Mouse (Mus musculus): ENCODE measurements around the gene Ly6g5b.
"Not testable (repeated sequence)": the region's sequence is repeated elsewhere in the genome, so short reads cannot be mapped to it uniquely, and the experiment has no call there.

The Ly6g5b gene

DNA sequence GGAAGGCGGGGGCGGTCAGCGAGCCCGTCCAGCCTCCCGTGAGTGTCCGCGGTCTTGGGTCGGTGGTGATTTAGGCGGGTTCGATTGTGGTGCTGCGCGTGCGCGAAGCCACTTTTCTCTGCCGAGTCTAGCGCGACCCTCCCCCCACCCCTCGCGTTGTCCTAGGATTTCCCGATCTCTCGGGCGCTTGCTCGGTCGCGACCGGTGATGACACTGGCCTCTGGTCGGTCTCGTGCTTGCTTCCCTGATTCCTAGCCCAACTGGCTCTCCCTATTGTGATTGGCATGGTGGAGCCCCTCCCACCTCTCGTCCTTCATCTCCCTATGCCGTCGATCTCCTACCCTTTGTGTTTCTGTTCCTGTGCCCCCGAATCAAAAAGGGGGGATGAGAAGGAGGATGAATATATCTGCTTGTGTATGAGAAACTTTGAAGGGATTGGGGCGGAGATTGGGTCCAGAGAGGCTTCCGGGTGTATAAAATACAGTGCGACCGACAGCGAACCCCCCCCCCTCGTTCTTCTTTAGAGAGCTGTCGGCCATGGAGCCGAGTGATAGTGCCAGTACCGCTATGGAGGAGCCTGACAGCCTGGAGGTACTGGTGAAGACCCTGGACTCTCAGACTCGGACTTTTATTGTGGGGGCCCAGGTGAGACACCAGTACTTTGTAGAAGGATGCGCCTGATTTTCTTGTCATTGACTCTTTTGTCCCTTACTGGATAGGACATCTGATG lies 20.5 kb upstream of the Ly6g5b start:
- DNase-seq, result no peak

DNA sequence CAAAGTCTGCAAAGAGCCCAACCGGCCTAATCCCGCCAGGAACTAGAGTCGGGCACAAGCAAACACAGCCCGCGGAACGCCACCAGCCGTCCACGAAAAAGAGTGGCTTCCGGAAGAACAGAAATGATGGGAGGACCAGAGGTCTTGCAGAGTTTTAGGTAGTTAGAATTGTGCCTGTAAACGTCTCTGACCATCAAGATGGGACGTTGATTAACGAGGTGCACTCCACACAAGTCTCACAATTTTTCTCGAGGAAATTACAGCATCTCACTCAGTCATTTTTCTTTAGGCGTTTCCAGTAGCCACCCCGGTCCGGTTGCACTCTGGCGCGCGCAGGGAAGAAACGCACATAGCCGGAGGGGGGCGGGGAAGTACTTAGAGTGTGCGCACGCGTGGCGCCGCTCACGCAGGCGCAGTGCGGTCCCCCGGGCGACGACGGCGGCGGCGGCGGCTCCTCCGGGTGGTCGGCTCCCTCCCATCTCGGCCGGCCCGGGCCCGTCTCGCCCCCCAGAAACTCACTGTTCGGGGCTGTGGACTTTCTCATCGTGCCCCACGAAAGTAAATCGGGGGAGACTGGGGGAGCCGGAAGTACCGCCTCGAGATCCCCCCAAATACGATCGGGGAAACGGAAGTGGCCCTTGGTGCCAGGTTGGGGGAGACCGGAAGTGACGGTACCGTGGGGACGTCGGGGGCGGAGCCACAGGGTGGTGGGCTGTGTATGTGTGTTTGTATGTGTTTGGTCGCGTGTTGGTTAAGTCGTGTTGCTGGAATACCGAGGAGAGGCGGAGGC lies 19.8 kb upstream of the Ly6g5b start, which contains the start of gene Bag6:
Gene Bag6, plus strand, starts transcription at position 378 of the 790 bp plus-strand sequence.
- DNase-seq, result peak; percentile 95

DNA sequence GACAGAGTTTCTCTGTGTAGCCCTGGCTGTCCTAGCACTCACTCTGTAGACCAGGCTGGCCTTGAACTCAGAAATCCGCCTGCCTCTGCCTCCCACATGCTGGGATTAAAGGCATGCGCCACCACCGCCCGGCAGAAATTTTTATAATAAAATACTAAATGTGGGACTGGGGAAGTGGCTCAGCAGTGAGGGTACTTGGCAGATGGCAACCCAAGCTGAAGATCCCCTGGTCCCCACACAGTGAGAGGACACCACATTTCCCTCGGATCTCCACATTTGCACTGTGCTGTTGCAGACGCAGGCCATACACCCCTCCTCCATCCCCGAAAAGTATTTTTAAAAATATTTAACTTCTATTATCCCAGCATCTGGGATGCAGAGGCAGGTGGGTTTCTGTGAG lies 18.3 kb upstream of the Ly6g5b start:
- no peak for DNase-seq

DNA sequence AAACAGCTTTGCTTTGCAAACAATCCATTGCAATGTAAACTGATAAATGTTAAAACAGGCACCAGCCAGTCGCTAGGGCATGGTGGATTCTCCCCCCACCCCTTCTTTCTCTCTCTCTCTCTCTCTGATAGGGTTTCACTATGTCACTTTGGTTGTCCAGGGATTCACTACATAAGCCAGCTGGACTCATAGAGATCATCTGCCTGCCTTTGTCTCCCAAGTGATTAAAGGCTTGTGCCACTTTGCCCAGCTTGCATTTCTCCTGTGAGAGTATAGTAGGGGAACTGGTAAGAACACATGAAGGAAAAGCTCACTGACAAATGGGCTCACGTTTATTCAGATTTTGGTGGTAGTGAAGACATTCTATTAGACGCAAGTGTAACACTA lies 16.9 kb upstream of the Ly6g5b start:
- no peak for DNase-seq

DNA sequence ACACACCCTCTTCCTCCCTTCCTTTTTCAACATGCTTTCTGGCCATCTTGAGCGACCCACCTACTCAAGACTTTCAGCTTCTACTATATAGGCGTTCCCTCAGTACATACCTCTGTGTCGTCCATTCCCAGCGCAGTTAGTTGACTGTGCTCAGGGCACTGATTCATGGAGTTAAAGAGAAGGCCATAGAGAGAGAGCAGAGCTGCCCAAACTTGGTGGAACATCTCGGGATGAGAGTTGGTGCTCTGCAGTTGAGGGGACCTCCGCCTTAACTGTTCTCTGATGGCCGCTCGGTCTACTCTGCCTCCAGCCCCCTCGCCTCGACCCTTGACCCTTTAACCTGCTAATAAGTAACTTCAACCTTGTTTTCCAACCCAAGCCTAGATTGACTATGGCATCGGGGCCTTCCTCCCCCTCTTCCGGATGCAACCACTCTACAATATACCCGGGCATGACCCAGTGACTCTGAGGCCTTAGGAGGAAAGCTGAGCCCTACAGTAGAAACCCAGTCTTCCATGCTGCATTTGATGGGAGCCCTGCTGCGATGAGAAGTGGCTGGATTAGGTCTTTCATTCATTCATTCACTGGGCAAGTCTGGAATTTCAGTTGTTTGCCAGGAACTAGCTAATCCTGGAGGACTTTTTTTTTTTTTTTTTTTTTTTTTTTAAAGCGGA lies 16.4 kb upstream of the Ly6g5b start, which contains the start of gene Apom:
Gene Apom, minus strand, starts transcription at position 551 of the 674 bp plus-strand sequence.
- no peak for DNase-seq

DNA sequence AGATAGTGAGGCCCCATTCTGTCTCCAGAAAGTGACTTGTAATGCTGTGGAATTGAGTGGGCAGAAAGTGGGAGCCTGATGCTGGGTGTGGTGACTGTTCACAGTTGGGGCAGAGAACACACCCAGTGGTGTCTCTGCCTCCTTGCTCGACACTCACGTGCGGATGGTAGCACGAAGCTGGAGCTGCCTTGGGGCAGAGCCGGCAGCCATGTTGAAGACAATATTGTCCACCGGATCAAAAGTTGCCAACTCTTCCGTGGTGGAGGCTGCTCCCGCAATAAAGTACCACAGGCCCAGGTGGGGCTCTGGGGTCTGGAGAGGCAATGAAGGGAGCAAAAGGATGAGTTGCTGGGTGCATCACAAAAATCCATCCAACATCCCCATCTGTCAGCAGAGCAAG lies 15.8 kb upstream of the Ly6g5b start:
- DNase-seq, result no peak

DNA sequence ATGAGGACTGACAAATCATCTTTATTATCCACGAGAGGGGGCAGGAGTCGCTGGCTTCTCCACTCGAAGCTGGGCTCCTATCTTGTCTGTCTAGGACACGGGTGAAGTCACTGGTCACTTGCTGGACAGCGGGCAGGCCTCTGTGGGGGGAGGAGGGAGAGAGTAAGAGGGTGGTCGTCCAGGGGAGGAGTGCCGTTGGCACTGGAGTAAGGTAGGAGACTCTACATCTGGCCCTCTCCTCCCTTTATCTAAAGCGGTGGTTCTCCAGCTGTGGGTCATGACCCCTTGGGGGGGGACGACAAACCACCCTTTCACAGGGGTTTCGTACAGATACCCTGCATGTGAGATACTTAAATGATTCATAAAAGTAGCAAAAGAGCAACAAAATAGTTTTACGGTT lies 13.8 kb upstream of the Ly6g5b start:
- DNase-seq, result no peak

DNA sequence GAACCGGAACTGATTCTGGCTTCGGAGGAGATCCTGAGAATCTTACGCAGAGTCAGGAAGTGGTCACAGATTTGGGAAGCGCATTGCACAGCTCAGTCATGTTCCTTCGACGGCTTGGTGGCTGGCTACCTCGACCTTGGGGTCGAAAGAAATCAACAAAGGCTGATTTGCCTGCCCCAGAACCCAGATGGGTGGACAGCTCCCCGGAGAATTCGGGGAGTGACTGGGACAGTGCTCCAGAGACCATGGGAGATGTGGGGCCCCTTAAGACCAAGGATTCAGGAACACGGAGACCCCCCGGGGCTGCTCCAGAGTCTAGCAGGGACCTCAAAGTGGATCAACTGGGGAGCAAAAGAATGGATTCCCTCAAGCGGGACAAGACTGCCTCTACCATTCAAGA lies 11.8 kb upstream of the Ly6g5b start:
- no peak for DNase-seq

DNA sequence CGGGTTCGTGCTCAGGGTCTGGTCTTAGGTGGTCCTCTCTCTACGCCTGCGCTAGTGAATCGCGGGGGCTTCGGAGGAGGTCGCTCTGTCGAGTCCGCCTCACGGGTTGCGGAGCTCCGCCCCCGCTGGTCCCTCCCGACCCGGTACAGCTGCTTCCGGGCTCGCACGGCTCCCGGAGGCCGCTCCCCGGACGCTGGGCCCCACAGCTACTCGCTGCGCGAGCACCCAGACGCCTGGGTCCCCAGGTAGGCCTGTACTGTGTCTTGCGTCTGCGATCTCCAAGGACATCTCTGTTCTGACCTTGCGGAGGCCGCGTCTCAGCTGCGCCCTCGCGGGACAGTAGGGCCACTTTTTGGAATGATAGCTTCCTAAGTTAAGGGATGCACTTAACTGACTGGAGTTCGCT lies 11.0 kb upstream of the Ly6g5b start, which contains the start of gene D17H6S53E:
Gene D17H6S53E, plus strand, starts transcription at position 168 of the 406 bp plus-strand sequence.
- DNase-seq, result peak; percentile 78

DNA sequence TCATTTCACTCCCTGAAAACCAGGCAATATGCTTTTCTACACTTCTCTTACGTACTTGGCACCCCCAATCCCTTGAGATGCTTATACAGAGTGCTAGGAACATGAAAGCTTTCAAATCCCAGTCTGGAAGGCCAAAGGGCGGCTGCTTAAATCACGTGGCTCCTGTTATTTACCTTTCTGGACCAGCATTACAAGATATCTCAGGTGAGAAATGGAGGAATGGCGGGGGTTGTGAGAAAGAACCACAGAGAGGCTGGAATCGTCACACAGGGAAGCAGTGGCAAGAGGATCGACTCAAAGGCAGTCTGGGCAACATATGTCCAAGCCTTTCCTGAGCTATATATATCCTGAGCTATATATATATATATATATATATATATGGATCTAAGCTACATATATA lies 10.3 kb upstream of the Ly6g5b start:
- no peak for DNase-seq

DNA sequence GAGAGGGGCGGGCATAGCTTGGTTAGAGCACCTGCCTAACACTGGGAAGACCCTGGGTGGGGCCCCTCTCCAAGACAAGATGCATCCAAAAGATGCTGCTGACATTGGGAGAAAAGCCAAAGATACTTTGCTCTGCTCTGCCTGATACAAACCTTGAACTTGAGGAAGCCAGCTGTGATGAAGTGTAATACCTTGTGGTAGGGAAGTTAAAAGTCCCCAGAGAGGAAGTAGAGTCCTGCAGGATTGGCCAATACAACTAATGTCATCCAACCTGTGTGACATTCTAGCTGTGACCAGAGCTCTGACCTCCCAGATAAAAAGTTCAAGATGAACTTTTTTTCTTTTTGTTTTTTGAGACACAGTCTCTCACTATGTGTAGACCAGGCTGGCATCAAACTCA lies 9.9 kb upstream of the Ly6g5b start:
- no peak for DNase-seq

DNA sequence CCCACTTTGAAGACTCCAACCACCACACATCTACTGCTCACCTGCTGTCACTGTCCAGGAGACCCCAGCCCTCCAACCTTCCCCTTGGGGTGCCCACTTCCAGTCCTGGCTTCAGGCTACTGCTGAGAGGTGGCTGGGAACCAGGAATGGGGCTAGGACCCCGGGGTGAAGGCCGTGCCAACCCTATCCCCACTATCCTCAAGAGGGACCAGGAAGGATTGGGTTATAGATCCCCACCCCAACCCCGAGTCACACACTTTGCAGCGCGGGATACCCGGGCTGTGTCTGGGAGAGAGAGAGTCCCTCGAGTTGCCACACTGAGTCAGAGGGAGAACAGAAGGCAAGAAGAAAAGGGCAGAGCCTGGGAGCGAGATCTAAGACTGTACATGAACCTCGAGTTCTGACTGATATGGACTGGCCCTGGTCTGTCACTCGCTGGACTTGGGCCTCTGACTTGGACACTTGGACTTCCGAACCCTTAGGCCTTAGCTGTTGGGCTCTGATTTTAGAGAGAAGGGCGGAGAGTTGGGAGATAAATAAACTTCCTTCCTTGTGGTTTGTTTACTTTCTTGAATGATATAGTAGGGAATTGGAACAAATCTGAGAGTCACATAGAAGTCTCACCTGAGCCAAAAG lies 9.2 kb upstream of the Ly6g5b start:
- DNase-seq, result not testable (repeated sequence)

DNA sequence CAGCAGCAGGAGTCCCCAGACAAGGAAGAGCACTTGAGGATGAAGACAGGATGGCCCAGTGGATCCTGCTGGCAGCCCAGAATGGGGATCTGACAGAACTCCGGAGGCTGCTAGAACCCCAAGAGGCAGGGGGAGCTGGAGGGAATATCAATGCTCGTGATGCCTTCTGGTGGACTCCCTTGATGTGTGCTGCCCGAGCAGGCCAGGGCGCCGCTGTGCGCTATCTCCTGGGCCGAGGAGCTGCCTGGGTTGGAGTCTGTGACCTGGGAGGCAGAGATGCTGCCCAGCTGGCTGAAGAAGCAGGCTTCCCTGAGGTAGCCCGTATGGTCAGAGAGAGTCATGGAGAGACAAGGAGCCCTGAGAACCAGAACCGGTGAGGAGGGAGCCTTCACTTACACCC lies 8.1 kb upstream of the Ly6g5b start:
- not testable (repeated sequence) for DNase-seq

DNA sequence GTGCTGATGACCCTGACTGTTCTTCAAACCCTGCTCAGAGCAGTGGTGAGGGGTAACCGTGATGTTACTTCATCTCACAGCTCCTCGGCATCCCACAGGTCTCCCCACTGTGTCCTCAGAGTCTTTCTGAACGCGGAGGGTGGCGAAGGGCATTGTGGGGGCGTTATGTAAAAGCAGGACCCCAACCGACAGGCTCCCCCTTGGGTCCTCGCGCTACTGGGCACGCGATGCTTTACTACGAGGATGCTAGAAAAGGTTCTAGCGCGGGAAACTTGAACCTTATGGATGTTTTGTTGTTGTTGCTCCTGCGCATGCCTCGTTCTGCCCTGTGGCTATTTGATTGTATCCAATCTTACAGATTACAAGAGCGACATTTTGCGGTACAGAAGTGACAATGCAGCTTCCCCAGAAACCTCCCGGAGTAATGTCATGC lies 6.7 kb upstream of the Ly6g5b start, which contains the start of gene Csnk2b:
Gene Csnk2b, minus strand, starts transcription at position 183 of the 433 bp plus-strand sequence.
- DNase-seq, result peak; percentile 51

DNA sequence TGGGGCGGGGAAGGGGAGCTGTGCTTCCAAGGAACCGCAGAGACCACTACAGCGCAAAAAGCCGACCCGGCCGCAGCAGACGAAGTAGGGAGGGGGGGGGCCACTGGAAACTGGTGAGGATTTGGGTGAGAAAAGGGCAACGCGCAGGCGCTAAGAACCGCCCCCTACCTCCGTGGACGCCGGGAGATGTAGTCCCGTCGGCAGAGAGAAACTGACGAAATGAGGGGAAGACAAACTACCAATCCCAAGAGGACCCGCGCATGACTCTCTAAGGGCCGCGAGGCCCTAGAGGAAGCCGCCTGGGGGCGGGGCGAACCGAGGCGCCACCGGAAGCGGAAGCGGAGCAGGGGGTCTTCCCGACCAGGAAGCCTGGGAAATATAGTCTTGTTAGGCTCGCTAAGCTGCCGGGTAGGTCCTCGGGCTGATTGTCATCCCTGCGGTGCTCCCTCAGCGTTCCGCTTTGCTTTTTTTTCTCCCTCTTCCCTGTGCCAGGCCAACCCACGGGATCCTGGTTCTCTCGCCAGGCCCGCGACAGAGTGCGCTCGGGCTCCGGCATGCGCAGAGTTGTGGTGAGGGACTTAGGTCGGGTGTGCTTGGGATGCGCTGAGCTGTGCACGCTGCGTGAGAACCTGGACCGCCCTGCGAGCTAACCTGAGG lies 6.0 kb upstream of the Ly6g5b start, which contains the start of gene Gpank1:
Gene Gpank1, plus strand, starts transcription at position 313 of the 657 bp plus-strand sequence.
- DNase-seq, result peak; percentile 97

DNA sequence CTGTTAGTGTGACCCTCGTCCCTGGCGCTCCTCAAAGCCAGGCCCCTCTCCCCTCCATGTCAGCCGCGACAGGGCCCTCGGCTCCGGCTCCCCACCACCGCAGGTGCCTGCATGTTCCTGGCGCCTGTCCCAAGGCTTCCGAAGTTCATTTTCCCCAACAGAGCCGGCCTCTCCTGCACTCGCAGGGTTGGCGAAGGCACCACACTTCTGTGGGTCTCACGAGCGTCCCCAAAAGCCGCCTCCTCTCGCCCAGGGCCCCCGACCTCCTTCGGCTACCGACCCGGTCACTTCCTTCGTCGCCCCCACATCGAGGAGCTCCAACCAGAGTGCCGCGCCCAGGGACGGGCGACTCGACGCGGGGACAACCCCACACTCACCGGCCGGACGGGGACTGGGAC lies 5.5 kb upstream of the Ly6g5b start:
- DNase-seq, result peak; percentile 38

DNA sequence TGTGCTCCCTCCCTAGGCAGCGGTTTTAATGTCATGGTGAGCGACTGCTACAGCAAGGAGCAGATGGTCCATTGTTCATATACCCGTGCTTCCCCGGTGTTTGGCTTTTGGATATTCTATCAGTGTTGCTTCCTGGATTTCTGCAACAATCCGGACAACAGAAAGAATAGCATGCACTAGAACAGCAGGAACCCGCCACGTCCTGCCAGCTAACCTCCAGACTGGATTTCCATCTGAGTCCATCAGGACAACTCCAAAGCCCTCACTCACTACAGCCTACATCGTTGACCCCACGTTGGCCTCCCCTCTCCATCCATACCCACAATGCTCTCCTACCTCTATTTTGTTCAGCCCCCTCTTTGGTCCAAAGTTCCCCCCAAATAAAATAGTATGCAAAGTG lies 3.5 kb downstream of the Ly6g5b start:
- no peak for DNase-seq

DNA sequence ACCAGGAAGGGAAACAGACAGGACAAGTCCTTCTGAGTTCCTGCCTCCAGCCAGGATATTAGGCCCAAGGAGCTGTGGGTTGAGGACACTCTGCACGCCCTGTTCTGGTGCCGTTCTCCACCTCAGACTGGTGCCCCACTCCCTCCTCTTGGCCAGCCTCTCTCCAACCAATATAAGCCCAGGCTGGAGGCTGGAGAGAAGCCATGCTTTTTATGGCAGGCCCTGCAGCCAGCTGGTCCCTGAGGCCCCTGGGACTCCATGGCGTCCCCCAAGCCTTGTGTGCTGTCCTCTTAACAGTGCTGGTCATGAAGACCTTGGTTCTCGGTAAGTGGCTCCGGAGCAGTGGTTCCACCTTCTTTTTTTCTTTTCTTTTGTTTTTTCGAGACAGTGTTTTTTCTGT lies 7.1 kb downstream of the Ly6g5b start, which contains the start of gene Ly6g5c:
Gene Ly6g5c, plus strand, starts transcription at position 183 of the 400 bp plus-strand sequence.
- no peak for DNase-seq

DNA sequence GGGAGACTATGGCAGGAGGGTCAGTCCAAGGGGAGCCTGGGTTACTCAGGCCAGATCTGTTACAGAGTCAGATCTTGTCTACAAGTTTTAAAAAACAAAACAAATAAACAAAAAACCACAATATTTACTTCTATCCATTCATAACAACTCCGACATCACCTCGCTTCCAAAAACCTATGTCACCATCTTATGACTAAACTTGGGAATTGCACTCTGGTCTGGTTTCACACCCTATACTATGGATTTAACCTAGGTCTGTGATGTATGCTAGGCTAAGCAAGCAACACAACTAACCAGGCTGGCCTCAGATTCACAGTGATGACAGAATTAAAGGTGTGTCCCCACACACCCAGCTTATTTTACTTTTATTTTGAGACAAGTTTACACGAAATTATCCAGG lies 8.7 kb downstream of the Ly6g5b start:
- no peak for DNase-seq

DNA sequence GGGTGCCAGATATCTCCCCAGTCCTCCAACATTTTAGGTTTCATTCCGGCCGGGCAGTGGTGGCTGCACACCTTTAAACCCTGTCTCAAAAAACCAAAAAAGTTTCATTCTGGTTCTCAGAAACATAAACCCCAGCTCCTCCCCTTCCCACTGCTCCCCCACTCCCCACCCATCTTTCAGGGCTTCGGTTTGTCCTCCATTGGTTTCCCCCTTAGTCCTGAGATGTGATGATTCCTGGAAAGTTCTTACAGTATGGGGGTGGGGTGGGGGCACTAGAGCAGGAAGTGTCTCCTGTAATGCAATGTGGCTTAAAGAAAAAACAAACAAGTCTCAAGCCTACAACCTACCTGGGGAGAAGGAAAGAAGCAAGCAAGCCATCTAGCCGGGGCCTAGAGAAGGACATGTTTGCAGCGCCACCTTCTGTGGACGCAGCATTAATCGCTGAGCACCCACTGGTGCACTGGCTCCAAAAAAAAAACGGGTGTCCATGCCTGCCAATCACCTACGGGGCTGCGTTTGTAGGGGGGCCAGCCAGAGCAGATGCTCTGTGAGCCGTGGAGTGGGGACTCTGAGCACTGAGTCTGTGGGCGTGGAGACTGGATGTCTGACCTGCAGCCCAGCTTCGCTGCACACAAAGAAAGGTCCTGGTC lies 9.4 kb downstream of the Ly6g5b start:
- DNase-seq, result peak; percentile 49

DNA sequence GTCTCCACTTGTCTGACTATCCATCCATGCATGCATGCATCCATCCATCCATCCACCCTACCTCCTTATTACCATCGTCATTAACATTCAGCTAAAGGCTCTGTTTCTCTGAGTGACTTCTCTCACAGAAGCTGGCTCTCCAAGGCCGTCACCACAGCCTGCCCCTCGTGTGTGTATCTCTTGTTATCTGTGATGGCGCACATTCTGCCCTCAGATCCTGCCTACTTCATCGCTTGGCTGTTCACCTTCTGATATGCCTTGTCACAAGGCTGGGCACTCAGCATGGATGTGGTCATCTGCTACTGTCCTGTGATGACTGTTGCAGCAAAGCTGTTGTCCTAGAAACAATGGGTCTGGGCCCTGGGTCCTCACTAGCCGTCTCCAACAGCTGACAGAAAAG lies 10.5 kb downstream of the Ly6g5b start:
- DNase-seq, result no peak

DNA sequence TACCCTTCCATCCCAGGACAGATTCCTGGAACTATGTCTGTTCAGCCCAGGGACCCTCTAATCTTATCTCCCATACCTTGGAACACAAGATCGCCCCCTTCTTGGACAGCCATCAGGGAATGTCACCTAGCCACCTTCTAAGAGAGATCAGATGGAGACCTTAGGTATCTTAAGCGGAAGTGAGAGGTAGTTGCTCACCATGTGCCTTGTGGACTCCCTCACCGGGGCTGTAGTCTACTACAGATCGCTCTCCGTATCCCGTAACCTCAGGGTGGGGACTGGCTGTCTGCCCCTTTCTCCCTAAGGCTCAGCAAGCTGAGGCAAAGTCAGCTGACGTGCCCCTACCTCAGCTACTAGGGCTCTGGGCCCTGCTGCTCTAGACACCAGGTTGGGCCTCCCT lies 11.1 kb downstream of the Ly6g5b start:
- DNase-seq, result no peak
